Mouse (Mus musculus): ENCODE results near the gene 1810010H24Rik. TPM values are rescaled to one million over a fixed set of nuclear protein-coding genes. Genes with fewer than 3 reads are reported as not detected.
"Not testable (repeated sequence)": the region's sequence is repeated elsewhere in the genome, so short reads cannot be mapped to it uniquely, and the experiment has no call there.

1810010H24Rik gene
- 1 to 10 TPM; 4.2 to 4.7 TPM for total RNA-seq (2021)

- peak; percentile 46 for DNase-seq
- intact Hi-C loops (cut with DNase I): no loop called here
Measured at GRCm38 (mm10) chr11:107025411-107026321, at the start of gene 1810010H24Rik. 1810010H24Rik (plus strand) TSS chr11:107025681.

GRCm38 (mm10) chr11:106976194-106976593 lies 49.3 kb upstream of the 1810010H24Rik start:
- intact Hi-C loops (cut with DNase I): loop anchor here (10.0 kb wide), 1 partner anchor 121 kb away; no protein-coding TSS in a partner anchor
- peak; percentile 13 for DNase-seq

- peak; percentile 21 for DNase-seq
- intact Hi-C loops (cut with DNase I): no loop called here
Measured at GRCm38 (mm10) chr11:106980455-106980854, 45.0 kb upstream of the 1810010H24Rik start.

- intact Hi-C loops (cut with DNase I): no loop called here
- DNase-seq: no peak
Measured at GRCm38 (mm10) chr11:106981787-106982186, 43.7 kb upstream of the 1810010H24Rik start.

- no peak for DNase-seq
- intact Hi-C loops (cut with DNase I): no loop called here
Measured at GRCm38 (mm10) chr11:106982351-106982750, 43.1 kb upstream of the 1810010H24Rik start.

- DNase-seq; intact Hi-C loops (cut with DNase I): not testable (repeated sequence)
Measured at GRCm38 (mm10) chr11:106985979-106986604, 39.4 kb upstream of the 1810010H24Rik start.

- no peak for DNase-seq
- intact Hi-C loops (cut with DNase I): no loop called here
Measured at GRCm38 (mm10) chr11:106987384-106987783, 38.1 kb upstream of the 1810010H24Rik start.

- intact Hi-C loops (cut with DNase I): no loop called here
Measured at GRCm38 (mm10) chr11:106994246-106995085, 31.0 kb upstream of the 1810010H24Rik start.

GRCm38 (mm10) chr11:106996492-106996891 lies 29.0 kb upstream of the 1810010H24Rik start:
- intact Hi-C loops (cut with DNase I); DNase-seq: not testable (repeated sequence)

More at GRCm38 (mm10) chr11:106994246-106995085, 31.0 kb upstream of the 1810010H24Rik start:
- no peak for DNase-seq

- intact Hi-C loops (cut with DNase I): no loop called here
- DNase-seq: no peak
Measured at GRCm38 (mm10) chr11:106997976-106998375, 27.5 kb upstream of the 1810010H24Rik start.

GRCm38 (mm10) chr11:106998651-106999150 lies 26.8 kb upstream of the 1810010H24Rik start:
- intact Hi-C loops (cut with DNase I): no loop called here
- DNase-seq: no peak

- peak; percentile 92 for DNase-seq
- intact Hi-C loops (cut with DNase I): no loop called here
Measured at GRCm38 (mm10) chr11:106999151-106999948, 26.1 kb upstream of the 1810010H24Rik start, which contains the start of gene Kpna2. Kpna2 (minus strand) TSS chr11:106999541.

- no peak for DNase-seq
- intact Hi-C loops (cut with DNase I): no loop called here
Measured at GRCm38 (mm10) chr11:106999949-107000513, 25.4 kb upstream of the 1810010H24Rik start.

- intact Hi-C loops (cut with DNase I): no loop called here
Measured at GRCm38 (mm10) chr11:107001760-107002675, 23.5 kb upstream of the 1810010H24Rik start.

GRCm38 (mm10) chr11:107005538-107005937 lies 19.9 kb upstream of the 1810010H24Rik start:
- intact Hi-C loops (cut with DNase I): no loop called here
- DNase-seq: peak; percentile 47

More at GRCm38 (mm10) chr11:107001760-107002675, 23.5 kb upstream of the 1810010H24Rik start:
- no peak for DNase-seq

- intact Hi-C loops (cut with DNase I): no loop called here
- DNase-seq: no peak
Measured at GRCm38 (mm10) chr11:107010447-107010846, 15.0 kb upstream of the 1810010H24Rik start.

GRCm38 (mm10) chr11:107011171-107011570 lies 14.3 kb upstream of the 1810010H24Rik start:
- no peak for DNase-seq
- intact Hi-C loops (cut with DNase I): no loop called here

Measured in left cerebral cortex, postnatal 4 days (tissue).